Mouse (Mus musculus) bone marrow, adult 2 months (tissue): ENCODE measurements around the gene H6pd. TPM values are rescaled to one million over a fixed set of nuclear protein-coding genes. Genes with fewer than 3 reads are reported as not detected.

Source experiments
- H3K27ac ChIP-seq: fragments of 200-500 bp; 2 replicates; pipeline ENCODE4 v1.5.1; 2012; ENCODE audit warnings: low read depth, mild to moderate bottlenecking, control low read depth, inconsistent platforms, low read length; ENCODE audit not compliant: control insufficient read depth, poor library complexity, insufficient read depth
- H3K4me1 ChIP-seq: fragments of 200-500 bp; 2 replicates; pipeline ENCODE4 v1.6.1; 2011; ENCODE audit warnings: low read length; ENCODE audit not compliant: control insufficient read depth, insufficient read depth
- H3K4me3 ChIP-seq: fragments of 200-500 bp; replicated peaks from 2 replicates; pipeline ENCODE3; 2011; ENCODE audit warnings: mild to moderate bottlenecking, low read depth, low read length, control low read depth; ENCODE audit not compliant: control insufficient read depth
- CTCF ChIP-seq: fragments of 200-500 bp; IDR thresholded peaks from 2 replicates; pipeline ENCODE4 v1.5.1; 2011; ENCODE audit warnings: low read length, control low read depth; ENCODE audit not compliant: control insufficient read depth, insufficient read depth
- POLR2A ChIP-seq: fragments of 200-500 bp; IDR thresholded peaks from 2 replicates; pipeline ENCODE4 v1.6.1; 2011; ENCODE audit warnings: low read depth, mild to moderate bottlenecking, control low read depth, low read length, borderline replicate concordance; ENCODE audit not compliant: control insufficient read depth
- WGBS: fragments of 180-500 bp; shearing (Covaris S2); methylation state at CpG from one replicate; pipeline ENCODE4 v1.1.7; 2018; 5-methylcytosine and 5-hydroxymethylcytosine counted together
- polyA plus RNA-seq: library from polyadenylated mRNA; stranded (reverse); fragments of >200 nt; gene quantifications from 2 replicates; pipeline ENCODE4 v1.2.4, GENCODE M21; 2011; ENCODE audit warnings: low replicate concordance; ENCODE audit not compliant: missing spikeins, insufficient read depth, insufficient read length

Gene H6pd
- polyA plus RNA-seq, 1 experiment, result 7.2 TPM

- WGBS, result 90% methylated on average over 7 of the region's 7 CpGs
- Histone ChIP-seq H3K27ac (no peak overlapping the region), H3K4me1 (no peaks in the 10 kb centered on the region), H3K4me3 (no peak overlapping the region)
- no peak for TF ChIP-seq CTCF
- no peak for TF ChIP-seq POLR2A
Measured at GRCm38 (mm10) chr4:149933025-149933424, 75.8 kb downstream of the H6pd start.

GRCm38 (mm10) chr4:149932108-149932815, 76.6 kb downstream of the H6pd start:
- no peaks in the 10 kb centered on the region for H3K4me1 ChIP-seq
- no peak for TF ChIP-seq POLR2A
- WGBS, result 79% methylated on average over 9 of the region's 9 CpGs
- no peak overlapping the region for H3K4me3 ChIP-seq
- H3K27ac ChIP-seq, result no peak overlapping the region

DNA sequence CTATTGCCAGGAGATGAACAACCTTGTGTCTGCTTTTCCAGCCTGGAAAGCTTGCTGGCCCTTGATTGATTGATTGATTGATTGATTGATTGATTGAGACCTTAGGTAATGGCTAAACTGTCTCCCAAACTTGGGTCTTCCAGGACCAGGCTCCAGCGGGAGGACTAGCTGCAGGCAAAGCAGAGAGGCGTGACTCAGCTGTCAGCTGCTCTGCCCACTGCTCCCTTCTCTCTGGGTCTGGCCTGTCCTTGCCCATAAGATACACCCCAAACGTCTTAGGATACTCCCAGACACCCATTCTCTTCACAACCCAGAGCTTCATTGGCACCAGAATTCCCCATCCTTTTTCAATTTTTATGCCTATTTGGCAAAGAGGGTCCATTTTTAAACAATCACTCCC, 78.1 kb downstream of the H6pd start:
- TF ChIP-seq POLR2A (no peak), CTCF (no peak)
- Histone ChIP-seq H3K27ac (no peak overlapping the region), H3K4me1 (no peaks in the 10 kb centered on the region), H3K4me3 (no peak overlapping the region)
- WGBS, result 76% methylated on average over 3 of the region's 3 CpGs

Other genes with a start within 250 kb of the H6pd start
- gene Slc25a33, start 234.7 kb downstream of the H6pd start, polyA plus RNA-seq, result 4.3 TPM in 1 of 2 replicates, not detected in the other
- gene Spsb1, start 54.0 kb downstream of the H6pd start, polyA plus RNA-seq, result 1.8 and 3.9 TPM in 2 replicates
- 1.6 and 2.0 TPM in 2 replicates for gene Gpr157, start 78.3 kb upstream of the H6pd start, polyA plus RNA-seq
- gene Slc2a5, start 110.3 kb upstream of the H6pd start, polyA plus RNA-seq, result 0.62 TPM in 1 of 2 replicates, not detected in the other
- gene Slc2a7, start 139.9 kb upstream of the H6pd start, polyA plus RNA-seq, result not detected in 2 replicates
- gene Car6, start 192.3 kb upstream of the H6pd start, polyA plus RNA-seq, result not detected in 2 replicates
- gene Eno1, start 227.7 kb upstream of the H6pd start, polyA plus RNA-seq, result 26.0 and 96.4 TPM in 2 replicates